Mouse (Mus musculus) cerebellum, postnatal 4 days (tissue): ENCODE measurements at regions not wholly inside any gene's neighbourhood (a gene's known extent, or its start where the extent isn't known, plus 50 kb on each side); places are given as distances from the start of the nearest gene placed in this dataset.

ENCODE experiments used
- DNase-seq, 2 experiments: peaks; one replicate each; pipeline ENCODE4 v3.0.0; 2022; ENCODE audit warnings: low spot score in 2 of 2, mixed read lengths in 1 of 2

- no peak for DNase-seq
Measured at GRCm38 (mm10) chrX:11158416-11158815, 140.6 kb upstream of the H2al1a start.

- no peak for DNase-seq
Measured at GRCm38 (mm10) chrX:11170416-11170815, 128.6 kb upstream of the H2al1a start.

- DNase-seq, result no peak
Measured at GRCm38 (mm10) chrX:11180194-11180816, 118.8 kb upstream of the H2al1a start.

GRCm38 (mm10) chrX:11181855-11182254 lies 117.2 kb upstream of the H2al1a start:
- DNase-seq, result peak in 1 of 2 experiments; percentile 2

- no peak for DNase-seq
Measured at GRCm38 (mm10) chrX:11190851-11191250, 108.2 kb upstream of the H2al1a start.

GRCm38 (mm10) chrX:11204135-11204534 lies 94.9 kb upstream of the H2al1a start:
- no peak for DNase-seq

- no peak for DNase-seq
Measured at GRCm38 (mm10) chrX:11209895-11210294, 89.2 kb upstream of the H2al1a start.

GRCm38 (mm10) chrX:11212811-11213210 lies 86.2 kb upstream of the H2al1a start:
- DNase-seq, result no peak

GRCm38 (mm10) chrX:11213492-11213891 lies 85.6 kb upstream of the H2al1a start:
- peak in 1 of 2 experiments; percentile 21 for DNase-seq

GRCm38 (mm10) chrX:11239066-11239465 lies 60.0 kb upstream of the H2al1a start:
- DNase-seq, result no peak

GRCm38 (mm10) chrX:11245576-11245975 lies 53.5 kb upstream of the H2al1a start:
- no peak for DNase-seq
